Mouse (Mus musculus) gastrocnemius, adult 18-20 months (tissue): Measurements from ENCODE around the gene Med24. TPM values are rescaled to one million over a fixed set of nuclear protein-coding genes. Genes with fewer than 3 reads are reported as not detected.
"Not testable (repeated sequence)": the region's sequence is repeated elsewhere in the genome, so short reads cannot be mapped to it uniquely, and the experiment has no call there.

Experiments
- DNase-seq: peaks from one replicate; pipeline ENCODE4 v3.0.0; 2021; ENCODE audit warnings: low spot score
- total RNA-seq, 2 experiments: library from RNA; stranded (reverse); gene quantifications; 2 replicates each; pipeline ENCODE4 v1.2.3; 2021

The Med24 gene
- total RNA-seq, 2 experiments from 2014 or later: 48.1 to 53.3 TPM

- DNase-seq: no peak
Observed at GRCm38 (mm10) chr11:98723098-98723497, 6.1 kb downstream of the Med24 start.

- peak; percentile 93 for DNase-seq
Observed at GRCm38 (mm10) chr11:98721458-98722226, 7.6 kb downstream of the Med24 start.

GRCm38 (mm10) chr11:98720756-98721155, 8.5 kb downstream of the Med24 start:
- no peak for DNase-seq

GRCm38 (mm10) chr11:98717904-98718303, 11.3 kb downstream of the Med24 start:
- DNase-seq: peak; percentile 91

GRCm38 (mm10) chr11:98715946-98716345, 13.3 kb downstream of the Med24 start:
- DNase-seq: no peak

- DNase-seq: no peak
Observed at GRCm38 (mm10) chr11:98713703-98714102, 15.5 kb downstream of the Med24 start.

- not testable (repeated sequence) for DNase-seq
Observed at GRCm38 (mm10) chr11:98712009-98712408, 17.2 kb downstream of the Med24 start.

GRCm38 (mm10) chr11:98711046-98711434, 18.2 kb downstream of the Med24 start:
- DNase-seq: no peak

- peak; percentile 87 for DNase-seq
Observed at GRCm38 (mm10) chr11:98710416-98711045, 18.7 kb downstream of the Med24 start.

GRCm38 (mm10) chr11:98709001-98709741, 20.1 kb downstream of the Med24 start:
- peak; percentile 44 for DNase-seq

- DNase-seq: peak; percentile 40
Observed at GRCm38 (mm10) chr11:98708282-98708956, 20.8 kb downstream of the Med24 start.

- DNase-seq: no peak
Observed at GRCm38 (mm10) chr11:98707401-98708281, 21.6 kb downstream of the Med24 start.

- DNase-seq: no peak
Observed at GRCm38 (mm10) chr11:98705021-98705420, 24.2 kb downstream of the Med24 start.

- DNase-seq: no peak
Observed at GRCm38 (mm10) chr11:98702323-98702722, 26.9 kb downstream of the Med24 start.

GRCm38 (mm10) chr11:98701213-98701670, 28.0 kb downstream of the Med24 start, which contains the start of gene Csf3:
Gene Csf3, plus strand, starts transcription at chr11:98701263.
- no peak for DNase-seq

GRCm38 (mm10) chr11:98699911-98700310, 29.3 kb downstream of the Med24 start:
- peak; percentile 79 for DNase-seq

- DNase-seq: no peak
Observed at GRCm38 (mm10) chr11:98698849-98699640, 30.2 kb downstream of the Med24 start.

- DNase-seq: no peak
Observed at GRCm38 (mm10) chr11:98697225-98697624, 32.0 kb downstream of the Med24 start.

- DNase-seq: no peak
Observed at GRCm38 (mm10) chr11:98696454-98697216, 32.6 kb downstream of the Med24 start.
